Mouse (Mus musculus) testis, adult 2 months (tissue): ENCODE results near the gene Hist1h2ae.
"Not testable (repeated sequence)": the region's sequence is repeated elsewhere in the genome, so short reads cannot be mapped to it uniquely, and the experiment has no call there.

Source experiments
- CTCF ChIP-seq: fragments of 200-500 bp; IDR thresholded peaks from 2 replicates; pipeline ENCODE4 v1.5.1; 2012; ENCODE audit warnings: low read depth, mild to moderate bottlenecking, inconsistent platforms, low read length, moderate library complexity; ENCODE audit not compliant: control insufficient read depth, insufficient read depth, insufficient replicate concordance
- POLR2A ChIP-seq: fragments of 200-500 bp; IDR thresholded peaks from 2 replicates; pipeline ENCODE4 v1.6.1; 2012; ENCODE audit warnings: low read depth, mild to moderate bottlenecking, inconsistent platforms, low read length, moderate library complexity; ENCODE audit not compliant: control insufficient read depth

DNA sequence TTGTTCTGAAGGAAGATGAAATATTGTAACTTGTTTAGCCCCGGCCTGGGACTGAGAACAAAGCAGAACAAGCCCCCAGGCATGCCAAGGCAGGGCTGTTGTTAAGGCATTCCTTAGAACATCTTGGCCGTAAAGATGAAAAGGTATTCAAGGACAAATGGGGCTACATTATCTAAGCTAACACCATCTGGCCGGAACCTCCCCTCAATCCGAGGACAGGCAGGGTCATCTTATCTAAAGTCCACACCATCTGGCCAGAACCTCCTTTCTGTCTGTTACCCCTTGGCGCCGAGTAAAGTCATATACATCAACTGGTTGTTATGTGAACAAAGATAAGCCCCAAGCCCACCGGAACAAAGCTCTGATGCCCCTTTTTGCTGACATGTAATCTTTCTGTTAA is 20.9 kb upstream of the Hist1h2ae start:
- TF ChIP-seq POLR2A, CTCF: not testable (repeated sequence)
